Mouse (Mus musculus): ENCODE data around the gene Rps6kl1. TPM values are rescaled to one million over a fixed set of nuclear protein-coding genes. Genes with fewer than 3 reads are reported as not detected.

The Rps6kl1 gene
- polyA plus RNA-seq, 1 experiment: 0.89 TPM

GRCm38 (mm10) chr12:85193923-85194622 lies 43.0 kb upstream of the Rps6kl1 start:
- H3K4me1 ChIP-seq (ENCODE audit: control insufficient read depth, insufficient read depth, low read length): peaks cover 4% of the 10 kb centered on the region
- no peak for TF ChIP-seq CTCF (conservative IDR thresholded peaks at IDR 0.05; ENCODE audit: insufficient read depth, insufficient read length, low read depth, low read length)

GRCm38 (mm10) chr12:85193146-85193545 lies 42.1 kb upstream of the Rps6kl1 start:
- 85% methylated on average over 10 of the region's 10 CpGs for WGBS
- Histone ChIP-seq H3K27ac (ENCODE audit: insufficient read depth, low read depth, low read length) (no peak overlapping the region), H3K4me3 (ENCODE audit: insufficient read depth, low read depth, low read length) (no peak overlapping the region), H3K27me3 (replicated peaks; ENCODE audit: control insufficient read depth, insufficient read depth, low read length) (no peaks in the 10 kb centered on the region), H3K4me1 (ENCODE audit: control insufficient read depth, insufficient read depth, low read length) (peaks cover 4% of the 10 kb centered on the region), H3K36me3 (ENCODE audit: control insufficient read depth, insufficient read depth, low read length) (no peaks in the 10 kb centered on the region)
- DNase-seq: no peak
- TF ChIP-seq POLR2A (IDR thresholded peaks at IDR 0.05; ENCODE audit: low read depth, low read length) (no peak), CTCF (conservative IDR thresholded peaks at IDR 0.05; ENCODE audit: insufficient read depth, insufficient read length, low read depth, low read length) (no peak)

More at GRCm38 (mm10) chr12:85193923-85194622, 43.0 kb upstream of the Rps6kl1 start:
- no peaks in the 10 kb centered on the region for H3K27me3 ChIP-seq (replicated peaks; ENCODE audit: control insufficient read depth, insufficient read depth, low read length)
- no peak overlapping the region for H3K4me3 ChIP-seq (ENCODE audit: insufficient read depth, low read depth, low read length)
- 93% methylated on average over 11 of the region's 11 CpGs for WGBS
- DNase-seq: no peak
- no peaks in the 10 kb centered on the region for H3K36me3 ChIP-seq (ENCODE audit: control insufficient read depth, insufficient read depth, low read length)
- no peak overlapping the region for H3K27ac ChIP-seq (ENCODE audit: insufficient read depth, low read depth, low read length)

GRCm38 (mm10) chr12:85192461-85193108 lies 41.5 kb upstream of the Rps6kl1 start:
- TF ChIP-seq CTCF (conservative IDR thresholded peaks at IDR 0.05; ENCODE audit: insufficient read depth, insufficient read length, low read depth, low read length): no peak
- TF ChIP-seq POLR2A (IDR thresholded peaks at IDR 0.05; ENCODE audit: low read depth, low read length): no peak
- Histone ChIP-seq H3K27me3 (replicated peaks; ENCODE audit: control insufficient read depth, insufficient read depth, low read length) (no peaks in the 10 kb centered on the region), H3K27ac (ENCODE audit: insufficient read depth, low read depth, low read length) (no peak overlapping the region), H3K4me3 (ENCODE audit: insufficient read depth, low read depth, low read length) (no peak overlapping the region), H3K4me1 (ENCODE audit: control insufficient read depth, insufficient read depth, low read length) (peaks cover 4% of the 10 kb centered on the region), H3K36me3 (ENCODE audit: control insufficient read depth, insufficient read depth, low read length) (no peaks in the 10 kb centered on the region)
- DNase-seq: peak; percentile 37
- 29% methylated on average over 19 of the region's 19 CpGs for WGBS

- Histone ChIP-seq H3K27me3 (replicated peaks; ENCODE audit: control insufficient read depth, insufficient read depth, low read length) (no peaks in the 10 kb centered on the region), H3K4me1 (ENCODE audit: control insufficient read depth, insufficient read depth, low read length) (peaks cover 4% of the 10 kb centered on the region), H3K4me3 (ENCODE audit: insufficient read depth, low read depth, low read length) (no peak overlapping the region), H3K36me3 (ENCODE audit: control insufficient read depth, insufficient read depth, low read length) (no peaks in the 10 kb centered on the region), H3K27ac (ENCODE audit: insufficient read depth, low read depth, low read length) (no peak overlapping the region)
- no peak for DNase-seq
- TF ChIP-seq CTCF (conservative IDR thresholded peaks at IDR 0.05; ENCODE audit: insufficient read depth, insufficient read length, low read depth, low read length) (no peak), POLR2A (IDR thresholded peaks at IDR 0.05; ENCODE audit: low read depth, low read length) (no peak)
- WGBS: 84% methylated on average over 7 of the region's 7 CpGs
Observed at GRCm38 (mm10) chr12:85190290-85190689, 39.2 kb upstream of the Rps6kl1 start.

GRCm38 (mm10) chr12:85186361-85186760 lies 35.3 kb upstream of the Rps6kl1 start:
- no peak for DNase-seq
- no peaks in the 10 kb centered on the region for H3K36me3 ChIP-seq (ENCODE audit: control insufficient read depth, insufficient read depth, low read length)
- no peak overlapping the region for H3K4me3 ChIP-seq (ENCODE audit: insufficient read depth, low read depth, low read length)
- WGBS: 81% methylated on average over 7 of the region's 7 CpGs
- H3K27ac ChIP-seq (ENCODE audit: insufficient read depth, low read depth, low read length): no peak overlapping the region
- H3K4me1 ChIP-seq (ENCODE audit: control insufficient read depth, insufficient read depth, low read length): no peaks in the 10 kb centered on the region
- TF ChIP-seq POLR2A (IDR thresholded peaks at IDR 0.05; ENCODE audit: low read depth, low read length): no peak
- no peak for TF ChIP-seq CTCF (conservative IDR thresholded peaks at IDR 0.05; ENCODE audit: insufficient read depth, insufficient read length, low read depth, low read length)
- no peaks in the 10 kb centered on the region for H3K27me3 ChIP-seq (replicated peaks; ENCODE audit: control insufficient read depth, insufficient read depth, low read length)

- no peak for TF ChIP-seq POLR2A (IDR thresholded peaks at IDR 0.05; ENCODE audit: low read depth, low read length)
- TF ChIP-seq CTCF (conservative IDR thresholded peaks at IDR 0.05; ENCODE audit: insufficient read depth, insufficient read length, low read depth, low read length): no peak
- H3K4me3 ChIP-seq (ENCODE audit: insufficient read depth, low read depth, low read length): no peak overlapping the region
- 63% methylated on average over 8 of the region's 8 CpGs for WGBS
- no peak for DNase-seq
- H3K27ac ChIP-seq (ENCODE audit: insufficient read depth, low read depth, low read length): no peak overlapping the region
- no peaks in the 10 kb centered on the region for H3K4me1 ChIP-seq (ENCODE audit: control insufficient read depth, insufficient read depth, low read length)
- H3K36me3 ChIP-seq (ENCODE audit: control insufficient read depth, insufficient read depth, low read length): no peaks in the 10 kb centered on the region
- H3K27me3 ChIP-seq (replicated peaks; ENCODE audit: control insufficient read depth, insufficient read depth, low read length): no peaks in the 10 kb centered on the region
Observed at GRCm38 (mm10) chr12:85185810-85186209, 34.7 kb upstream of the Rps6kl1 start.

- no peak overlapping the region for H3K27ac ChIP-seq (ENCODE audit: insufficient read depth, low read depth, low read length)
- TF ChIP-seq CTCF (conservative IDR thresholded peaks at IDR 0.05; ENCODE audit: insufficient read depth, insufficient read length, low read depth, low read length) (no peak), POLR2A (IDR thresholded peaks at IDR 0.05; ENCODE audit: low read depth, low read length) (no peak)
- DNase-seq: no peak
- 42% methylated on average over 5 of the region's 5 CpGs for WGBS
- H3K36me3 ChIP-seq (ENCODE audit: control insufficient read depth, insufficient read depth, low read length): no peaks in the 10 kb centered on the region
- H3K4me3 ChIP-seq (ENCODE audit: insufficient read depth, low read depth, low read length): no peak overlapping the region
- no peaks in the 10 kb centered on the region for H3K4me1 ChIP-seq (ENCODE audit: control insufficient read depth, insufficient read depth, low read length)
- H3K27me3 ChIP-seq (replicated peaks; ENCODE audit: control insufficient read depth, insufficient read depth, low read length): no peaks in the 10 kb centered on the region
Observed at GRCm38 (mm10) chr12:85184118-85184517, 33.1 kb upstream of the Rps6kl1 start.

Measured in kidney, adult 2 months (tissue).